Mouse (Mus musculus) CH12.LX (cell line): Measurements from ENCODE around the gene Tmem221. TPM values are rescaled to one million over a fixed set of nuclear protein-coding genes. Genes with fewer than 3 reads are reported as not detected.

Experiments used
- DNase-seq: peaks from one replicate; pipeline ENCODE4 v3.0.0-alpha.2; 2013; ENCODE audit errors: extremely low read depth
- H3K27ac ChIP-seq: 2 replicates; pipeline ENCODE4 v1.5.1; 2012; ENCODE audit warnings: low read depth, mild to moderate bottlenecking, control low read depth, moderate library complexity; ENCODE audit not compliant: insufficient read depth
- H3K27me3 ChIP-seq: replicated peaks from 2 replicates; pipeline ENCODE3; 2012; ENCODE audit warnings: inconsistent platforms
- H3K36me3 ChIP-seq, 2 experiments: replicated peaks in 1 of 2; 2 replicates each; pipeline versions ENCODE3 to v1.6.1; 2012; ENCODE audit warnings: inconsistent platforms in 1 of 2, low read length in 1 of 2, mild to moderate bottlenecking in 1 of 2, mixed read lengths in 1 of 2, moderate library complexity in 1 of 2; ENCODE audit not compliant: control insufficient read depth in 1 of 2, insufficient read depth in 1 of 2
- H3K4me1 ChIP-seq, 2 experiments: 2 replicates each; pipeline ENCODE4 v1.6.1; 2012; ENCODE audit warnings: inconsistent platforms in 1 of 2, moderate library complexity in 1 of 2; ENCODE audit not compliant: insufficient read depth in 2 of 2, control insufficient read depth in 1 of 2
- H3K4me2 ChIP-seq: 2 replicates; pipeline ENCODE4 v1.6.1; 2012; ENCODE audit warnings: low read depth, mild to moderate bottlenecking, control low read depth; ENCODE audit not compliant: poor library complexity, insufficient read depth, severe bottlenecking
- H3K4me3 ChIP-seq, 3 experiments: fragments of 150-350 bp in 1 of 3; sonication (generic) in 1 of 3; replicated peaks in 1 of 3; 2 replicates each; pipeline versions ENCODE3 to v1.5.1; 2011 to 2012; ENCODE audit warnings: low read depth in 2 of 3, low read length in 2 of 3, mild to moderate bottlenecking in 2 of 3, moderate library complexity in 2 of 3, control low read depth in 1 of 3, improper control_type of control experiment in 1 of 3, inconsistent platforms in 1 of 3, mixed read lengths in 1 of 3; ENCODE audit not compliant: poor library complexity in 1 of 3
- H3K79me2 ChIP-seq: replicated peaks from 2 replicates; pipeline ENCODE4 v1.6.1; 2012; ENCODE audit warnings: mild to moderate bottlenecking, moderate library complexity; ENCODE audit not compliant: control insufficient read depth, poor library complexity, insufficient read depth, severe bottlenecking; ENCODE audit errors: extremely low read depth
- H3K9ac ChIP-seq: 2 replicates; pipeline ENCODE4 v1.6.1; 2012; ENCODE audit warnings: low read depth, mild to moderate bottlenecking, control low read depth, moderate library complexity; ENCODE audit not compliant: insufficient read depth
- H3K9me3 ChIP-seq: replicated peaks from 2 replicates; pipeline ENCODE3; 2012; ENCODE audit warnings: low read length, inconsistent platforms, mixed read lengths
- BHLHE40 ChIP-seq: IDR thresholded peaks from 2 replicates; pipeline ENCODE4 v1.6.1; 2011; ENCODE audit warnings: mild to moderate bottlenecking, low read depth, low read length, improper control_type of control experiment
- CHD1 ChIP-seq: IDR thresholded peaks from 2 replicates; pipeline ENCODE4 v1.6.1; 2012; ENCODE audit warnings: low read depth, low read length, improper control_type of control experiment, inconsistent platforms
- CHD2 ChIP-seq: IDR thresholded peaks from 2 replicates; pipeline ENCODE4 v1.6.1; 2011; ENCODE audit warnings: low read length, improper control_type of control experiment
- ELF1 ChIP-seq: IDR thresholded peaks from 2 replicates; pipeline ENCODE4 v1.6.1; 2014; ENCODE audit warnings: low read depth, mild to moderate bottlenecking, inconsistent platforms, low read length, improper control_type of control experiment
- EP300 ChIP-seq: IDR thresholded peaks from 2 replicates; pipeline ENCODE4 v1.6.1; 2011; ENCODE audit warnings: low read length, improper control_type of control experiment
- ETS1 ChIP-seq: conservative IDR thresholded peaks from 2 replicates; pipeline ENCODE4 v1.6.1; 2012; ENCODE audit warnings: low read depth, mild to moderate bottlenecking, inconsistent platforms, low read length, improper control_type of control experiment, moderate library complexity
- IRF4 ChIP-seq: IDR thresholded peaks from 2 replicates; pipeline ENCODE4 v1.6.1; 2014; ENCODE audit warnings: low read depth, mild to moderate bottlenecking, inconsistent platforms, low read length, improper control_type of control experiment
- JUN ChIP-seq: IDR thresholded peaks from 2 replicates; pipeline ENCODE4 v1.6.1; 2011; ENCODE audit warnings: low read depth, mild to moderate bottlenecking, low read length, improper control_type of control experiment, moderate library complexity; ENCODE audit not compliant: insufficient read depth
- JUND ChIP-seq: conservative IDR thresholded peaks from 2 replicates; pipeline ENCODE4 v1.6.1; 2011; ENCODE audit warnings: low read depth, low read length, improper control_type of control experiment
- KAT2A ChIP-seq: IDR thresholded peaks from 2 replicates; pipeline ENCODE4 v1.6.1; 2012; ENCODE audit warnings: low read length, improper control_type of control experiment, inconsistent platforms; ENCODE audit not compliant: insufficient replicate concordance
- MAFK ChIP-seq: IDR thresholded peaks from 2 replicates; pipeline ENCODE4 v1.6.1; 2011; ENCODE audit warnings: low read length, improper control_type of control experiment; ENCODE audit not compliant: insufficient replicate concordance
- MAZ ChIP-seq: IDR thresholded peaks from 2 replicates; pipeline ENCODE4 v1.6.1; 2012; ENCODE audit warnings: low read depth, mild to moderate bottlenecking, inconsistent platforms, low read length, improper control_type of control experiment, moderate library complexity
- PAX5 ChIP-seq: IDR thresholded peaks from 2 replicates; pipeline ENCODE4 v1.6.1; 2012; ENCODE audit warnings: low read length, inconsistent platforms, mixed read lengths
- POLR2A ChIP-seq: IDR thresholded peaks from 2 replicates; pipeline ENCODE4 v1.6.1; 2011; ENCODE audit warnings: low read depth, mild to moderate bottlenecking, improper control_type of control experiment, low read length
- POLR2AphosphoS2 ChIP-seq: IDR thresholded peaks from 2 replicates; pipeline ENCODE4 v1.6.1; 2011; ENCODE audit warnings: low read depth, low read length, improper control_type of control experiment
- RAD21 ChIP-seq: IDR thresholded peaks from 2 replicates; pipeline ENCODE4 v1.6.1; 2011; ENCODE audit warnings: low read depth, mild to moderate bottlenecking, low read length, improper control_type of control experiment, moderate library complexity
- RCOR1 ChIP-seq: conservative IDR thresholded peaks from 2 replicates; pipeline ENCODE4 v1.6.1; 2012; ENCODE audit warnings: low read depth, mild to moderate bottlenecking, inconsistent platforms, low read length, improper control_type of control experiment
- SIN3A ChIP-seq: IDR thresholded peaks from 2 replicates; pipeline ENCODE4 v1.6.1; 2012; ENCODE audit warnings: low read length, improper control_type of control experiment, inconsistent platforms
- TBP ChIP-seq: conservative IDR thresholded peaks from 2 replicates; pipeline ENCODE4 v1.6.1; 2011; ENCODE audit warnings: low read depth, low read length, improper control_type of control experiment
- USF2 ChIP-seq: conservative IDR thresholded peaks from 2 replicates; pipeline ENCODE4 v1.6.1; 2011; ENCODE audit warnings: low read depth, low read length, improper control_type of control experiment
- ZC3H11A ChIP-seq: IDR thresholded peaks from 2 replicates; pipeline ENCODE4 v1.6.1; 2012; ENCODE audit warnings: low read depth, mild to moderate bottlenecking, inconsistent platforms, low read length, improper control_type of control experiment
- ZNF384 ChIP-seq: IDR thresholded peaks from 2 replicates; pipeline ENCODE4 v1.6.1; 2012; ENCODE audit warnings: low read depth, low read length, improper control_type of control experiment, inconsistent platforms
- dilution Hi-C: fragments of 300-500 bp; cut with MboI; formaldehyde crosslinking; loops from 2 replicates; pipeline ENCODE4 v1.14.3; 2020; ENCODE audit warnings: low sequenced_read_pairs; ENCODE audit not compliant: extremely low pct_unique_long_range_greater_than_20kb, extremely low pct_ligation_motif_present
- in situ Hi-C: fragments of 300-500 bp; cut with MboI; formaldehyde crosslinking; loops from 3 replicates; pipeline ENCODE4 v1.14.3; 2019; ENCODE audit warnings: low sequenced_read_pairs, low pct_ligation_motif_present, low pct_unique_long_range_greater_than_20kb, mixed read lengths
- polyA plus RNA-seq: library from polyadenylated mRNA; unstranded; fragments of >175 nt; gene quantifications from 2 replicates; pipeline ENCODE4 v1.2.1, GENCODE M21; 2012; ENCODE audit warnings: low read depth; ENCODE audit not compliant: insufficient read length
- total RNA-seq, 2 experiments: library from RNA; depleted of rRNA; stranded (reverse); fragments of 300-350 nt in 1 of 2; fragments of >200 nt in 1 of 2; gene quantifications; 2 replicates each; pipeline ENCODE4 v1.2.3; 2012 to 2014

The Tmem221 gene
- total and polyA plus RNA-seq, 3 experiments, result 0.51 TPM; not detected in 2

DNA sequence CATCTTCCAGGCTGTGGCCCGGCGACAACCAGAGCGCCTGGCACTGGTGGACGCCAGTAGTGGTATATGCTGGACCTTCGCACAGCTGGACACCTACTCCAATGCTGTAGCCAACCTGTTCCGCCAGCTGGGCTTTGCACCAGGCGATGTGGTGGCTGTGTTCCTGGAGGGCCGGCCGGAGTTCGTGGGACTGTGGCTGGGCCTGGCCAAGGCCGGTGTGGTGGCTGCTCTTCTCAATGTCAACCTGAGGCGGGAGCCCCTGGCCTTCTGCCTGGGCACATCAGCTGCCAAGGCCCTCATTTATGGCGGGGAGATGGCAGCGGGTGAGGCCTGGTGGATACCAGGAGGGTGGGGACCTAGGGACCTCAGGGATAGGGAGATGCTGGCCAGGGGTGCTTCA lies 20.8 kb upstream of the Tmem221 start:
- dilution Hi-C loops, result no loop called here
- Histone ChIP-seq H3K9me3 (no peaks in the 10 kb centered on the region), H3K27me3 (no peaks in the 10 kb centered on the region), H3K4me3 (no peak overlapping the region), H3K79me2 (no peaks in the 10 kb centered on the region), H3K9ac (no peak overlapping the region), H3K4me2 (no peak overlapping the region), H3K36me3 (peaks cover 6 to 13% of the 10 kb centered on the region in 2 experiments), H3K27ac (no peak overlapping the region), H3K4me1 (peaks cover 13 to 19% of the 10 kb centered on the region in 2 experiments)
- in situ Hi-C loops, result no loop called here
- no peak for DNase-seq
- TF ChIP-seq ZNF384, result no peak
- TF ChIP-seq BHLHE40, result no peak
- TF ChIP-seq SIN3A, result no peak
- no peak for TF ChIP-seq MAFK
- no peak for TF ChIP-seq CHD1
- TF ChIP-seq CHD2, result no peak
- TF ChIP-seq RCOR1, result no peak

DNA sequence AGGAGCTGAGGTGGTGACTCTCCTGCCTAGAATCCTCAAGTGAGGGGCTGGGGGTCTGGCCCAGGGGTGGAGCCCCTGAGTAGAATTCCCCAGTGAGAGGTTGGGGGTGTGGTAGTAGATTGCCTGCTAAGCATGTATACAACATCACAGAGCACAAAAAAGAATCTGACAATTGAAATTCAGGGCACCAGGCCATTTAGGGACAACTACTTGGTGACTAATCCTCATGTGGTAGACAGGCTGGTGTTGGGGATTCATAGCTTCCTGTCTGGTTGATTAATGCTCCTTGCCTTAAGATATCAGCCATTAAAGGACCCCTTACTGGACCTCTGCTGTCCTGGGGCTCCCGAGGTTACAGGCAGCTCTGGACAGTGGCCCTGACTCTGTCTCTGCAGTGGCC lies 20.3 kb upstream of the Tmem221 start:
- no peaks in the 10 kb centered on the region for H3K9me3 ChIP-seq
- H3K4me1 ChIP-seq, result peaks cover 13 to 21% of the 10 kb centered on the region in 2 experiments
- TF ChIP-seq JUND, result no peak
- no peak for TF ChIP-seq JUN
- no peak for TF ChIP-seq USF2
- no peak for TF ChIP-seq MAFK
- TF ChIP-seq POLR2AphosphoS2, result no peak
- TF ChIP-seq BHLHE40, result no peak
- TF ChIP-seq ELF1, result no peak
- TF ChIP-seq ETS1, result no peak
- no peak for TF ChIP-seq EP300
- TF ChIP-seq SIN3A, result no peak
- TF ChIP-seq ZC3H11A, result no peak
- no peak for TF ChIP-seq POLR2A
- TF ChIP-seq MAZ, result no peak
- no peak for TF ChIP-seq KAT2A
- TF ChIP-seq TBP, result no peak
- TF ChIP-seq RAD21, result no peak
- no peak for TF ChIP-seq IRF4
- no peak for TF ChIP-seq ZNF384
- TF ChIP-seq PAX5, result no peak
- TF ChIP-seq CHD2, result no peak
- H3K27ac ChIP-seq, result no peak overlapping the region
- DNase-seq, result no peak
- peaks cover 4 to 9% of the 10 kb centered on the region in 2 experiments for H3K36me3 ChIP-seq
- no peaks in the 10 kb centered on the region for H3K79me2 ChIP-seq
- no peaks in the 10 kb centered on the region for H3K27me3 ChIP-seq
- in situ Hi-C loops (no loop called here), dilution Hi-C loops (no loop called here)
- no peak overlapping the region for H3K4me2 ChIP-seq
- no peak overlapping the region for H3K9ac ChIP-seq
- H3K4me3 ChIP-seq, result no peak overlapping the region
